Mouse (Mus musculus) neural tube, embryonic 13.5 days (tissue): ENCODE measurements around the gene Irx5. TPM values are rescaled to one million over a fixed set of nuclear protein-coding genes. Genes with fewer than 3 reads are reported as not detected.

Source experiments
- ATAC-seq: fragments of 200-750 bp; cut with Nextera tagmentation; 2 replicates; pipeline ENCODE4 v1.8.0; 2017; ENCODE audit warnings: low read depth, mild to moderate bottlenecking, moderate TSS enrichment, moderate library complexity
- H3K27ac ChIP-seq: fragments of 300-500 bp; sonication (generic); replicated peaks from 2 replicates; pipeline ENCODE4 v1.5.1; 2015; ENCODE audit warnings: moderate library complexity, mild to moderate bottlenecking, inconsistent platforms
- H3K27me3 ChIP-seq: fragments of 300-500 bp; sonication (generic); 2 replicates; pipeline ENCODE4 v1.6.1; 2015; ENCODE audit warnings: mild to moderate bottlenecking, inconsistent platforms
- H3K36me3 ChIP-seq: fragments of 300-500 bp; sonication (generic); 2 replicates; pipeline ENCODE4 v1.6.1; 2015; ENCODE audit warnings: mild to moderate bottlenecking, inconsistent platforms
- H3K4me1 ChIP-seq: fragments of 300-500 bp; sonication (generic); replicated peaks from 2 replicates; pipeline ENCODE4 v1.6.1; 2015; ENCODE audit warnings: inconsistent platforms
- H3K4me2 ChIP-seq: fragments of 300-500 bp; sonication (generic); 2 replicates; pipeline ENCODE4 v1.6.1; 2015; ENCODE audit warnings: inconsistent platforms, mild to moderate bottlenecking, moderate library complexity
- H3K4me3 ChIP-seq: fragments of 300-500 bp; sonication (generic); 2 replicates; pipeline ENCODE4 v1.5.1; 2015; ENCODE audit warnings: mild to moderate bottlenecking, inconsistent platforms
- H3K9ac ChIP-seq: fragments of 300-500 bp; sonication (generic); 2 replicates; pipeline ENCODE4 v1.6.1; 2015; ENCODE audit warnings: moderate library complexity, mild to moderate bottlenecking, inconsistent platforms
- H3K9me3 ChIP-seq: fragments of 300-500 bp; sonication (generic); 2 replicates; pipeline ENCODE4 v1.6.1; 2016; ENCODE audit warnings: inconsistent platforms
- WGBS: fragments of 180-500 bp; shearing (Covaris S2); methylation state at CpG from one replicate; pipeline ENCODE4 v1.1.7; 2015; 5-methylcytosine and 5-hydroxymethylcytosine counted together
- polyA plus RNA-seq: library from polyadenylated mRNA; unstranded; fragments of >200 nt; fragmentation: Nextera tagmentation; extraction: Ambion mirVana; gene quantifications from 2 replicates; pipeline ENCODE4 v1.2.1, GENCODE M21; 2015

The Irx5 gene
- polyA plus RNA-seq, 1 experiment from 2014 or later: 8.5 TPM

DNA sequence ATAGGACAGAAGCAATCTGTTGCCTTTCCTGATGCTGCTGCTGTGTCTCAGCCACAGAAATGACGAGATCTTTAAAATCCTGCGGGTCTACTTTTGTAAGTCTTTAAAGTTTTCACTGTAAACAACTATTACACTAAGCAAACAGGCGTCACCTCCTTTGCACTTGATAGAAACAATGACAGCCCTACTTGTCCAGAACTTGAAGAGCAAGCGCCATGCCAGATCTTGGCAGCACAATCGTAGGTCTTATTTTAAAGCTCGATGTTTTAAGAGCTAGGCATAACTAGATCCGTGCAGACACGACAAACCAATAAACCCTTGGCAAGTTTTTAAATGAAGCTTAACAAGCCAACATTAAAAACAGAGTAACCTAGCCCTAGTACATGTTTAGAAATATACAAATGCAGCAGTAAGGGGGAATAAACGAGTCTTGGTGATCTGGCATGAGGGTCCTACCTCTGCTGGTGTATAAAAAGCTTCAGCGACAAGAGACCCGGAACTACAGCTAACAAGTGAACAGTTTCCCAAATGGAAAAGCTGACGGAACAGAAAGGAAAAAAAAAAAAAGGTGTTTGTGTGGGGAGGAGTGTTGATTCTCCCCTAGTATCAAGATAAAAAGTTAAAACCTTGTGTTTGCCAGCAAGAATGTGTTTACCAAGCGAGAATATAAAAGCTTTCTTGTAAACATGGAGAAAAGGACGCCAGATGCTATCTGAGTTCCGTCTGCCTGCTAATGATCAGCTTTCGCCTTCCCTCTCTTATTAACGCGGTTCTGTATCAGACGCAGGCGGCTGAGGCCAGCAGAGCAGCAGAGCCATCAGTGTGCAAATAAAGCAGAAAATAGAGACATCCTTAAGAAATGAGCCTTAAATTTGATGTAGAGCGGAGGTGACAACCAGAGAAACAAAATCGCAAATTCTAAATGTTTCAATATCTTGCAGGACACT lies 2.6 kb upstream of the Irx5 start:
- peak overlapping the region; percentile 86; the same call in 1 of the 2 replicates for H3K27ac ChIP-seq
- H3K4me1 ChIP-seq: peaks cover 65% of the 10 kb centered on the region
- 3% methylated on average over 22 of the region's 22 CpGs for WGBS
- H3K36me3 ChIP-seq: no peaks in the 10 kb centered on the region
- peak overlapping the region; percentile 65 for H3K4me3 ChIP-seq
- H3K4me2 ChIP-seq: peak overlapping the region; percentile 78
- H3K27me3 ChIP-seq: peaks cover 46% of the 10 kb centered on the region
- no peak for ATAC-seq
- H3K9ac ChIP-seq: peak overlapping the region; percentile 70
- no peaks in the 10 kb centered on the region for H3K9me3 ChIP-seq

DNA sequence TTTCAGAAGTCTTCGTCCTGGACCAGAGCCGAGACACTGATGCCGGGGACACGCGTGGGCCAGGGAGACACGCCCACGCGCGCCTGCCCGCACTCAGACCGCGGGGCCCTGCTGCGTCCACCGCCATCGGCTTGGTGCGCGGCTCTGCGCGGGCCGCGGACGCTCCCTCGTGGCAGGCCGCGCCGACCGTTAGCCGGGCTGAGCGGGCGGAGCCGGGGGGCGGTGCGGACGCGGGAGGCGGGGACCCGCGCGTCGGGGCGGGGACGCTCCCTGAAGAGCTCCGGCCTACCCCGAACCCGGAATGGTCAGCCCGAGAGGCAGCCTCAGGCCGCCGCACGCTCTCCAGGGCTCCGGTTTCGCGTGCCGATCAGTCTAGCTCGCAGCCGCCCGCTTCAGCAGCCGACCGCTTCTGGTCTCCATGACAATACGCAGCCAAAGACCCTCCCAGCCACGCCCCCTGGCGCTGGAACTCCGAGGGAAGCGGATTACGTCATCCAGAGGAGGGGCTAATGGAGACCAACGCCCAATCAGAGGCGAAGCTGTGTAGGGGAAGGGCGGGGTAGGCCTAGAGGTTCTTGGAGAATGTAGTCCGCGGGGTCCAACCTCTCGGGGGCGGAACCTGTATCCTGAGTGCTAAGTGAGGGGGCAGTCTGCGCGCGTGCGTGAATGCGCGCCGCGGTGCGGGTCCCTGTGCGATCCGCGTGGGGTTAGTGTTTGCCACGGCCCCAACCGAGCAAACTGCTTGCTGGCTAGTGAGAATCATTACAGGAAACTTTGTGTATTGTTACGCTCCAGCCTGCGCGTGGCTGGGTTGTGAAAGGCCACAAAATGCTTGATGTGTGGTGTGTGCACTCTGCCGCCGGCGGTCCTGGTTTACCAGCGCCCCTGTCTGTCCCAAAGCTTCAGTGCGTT lies 1.5 kb upstream of the Irx5 start:
- Histone ChIP-seq H3K4me3 (peak overlapping the region; percentile 65), H3K9me3 (no peaks in the 10 kb centered on the region), H3K4me1 (peaks cover 70% of the 10 kb centered on the region), H3K27ac (peak overlapping the region; percentile 92), H3K4me2 (peak overlapping the region; percentile 78), H3K9ac (peak overlapping the region; percentile 72), H3K36me3 (no peaks in the 10 kb centered on the region), H3K27me3 (peaks cover 56% of the 10 kb centered on the region)
- under 1% methylated on average over 87 of the region's 93 CpGs for WGBS
- peak; percentile 96 for ATAC-seq

DNA sequence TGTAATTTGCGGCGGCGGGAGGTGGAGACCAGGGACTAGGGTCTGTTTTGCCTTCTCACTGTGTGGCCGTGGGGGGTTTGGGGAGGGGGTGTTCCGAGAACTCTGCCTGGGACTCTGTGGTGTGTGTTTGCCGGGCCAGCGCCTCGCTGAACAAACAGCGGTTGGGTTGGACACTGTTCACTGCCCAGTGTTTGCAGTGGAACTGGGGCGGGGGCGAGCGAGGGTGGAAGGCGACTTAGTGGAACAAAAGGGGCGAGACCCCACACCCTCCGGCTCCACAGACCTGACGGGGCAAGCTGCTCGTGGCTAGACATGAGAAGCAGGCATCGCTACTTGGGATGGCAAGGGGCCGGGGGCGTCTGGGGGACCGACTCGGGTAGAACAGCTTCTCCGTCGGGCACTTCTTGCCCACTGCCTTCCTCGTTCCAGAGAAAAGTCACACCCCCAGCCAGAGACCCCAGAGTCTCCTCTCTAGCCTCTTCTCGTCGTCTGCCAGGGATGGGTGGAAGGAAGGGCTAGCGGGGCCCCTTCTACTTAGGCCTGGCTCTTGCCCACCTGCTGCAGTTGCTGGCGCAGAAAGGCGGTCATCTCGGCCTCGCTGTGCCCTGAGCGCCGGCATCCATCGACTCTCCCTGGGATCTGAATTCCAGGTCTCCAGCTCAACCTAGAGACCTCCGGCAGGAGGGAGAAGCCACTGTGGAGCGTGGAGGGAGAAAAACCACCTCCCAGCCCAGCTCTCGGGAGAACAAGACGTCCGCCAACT lies 631 bp upstream of the Irx5 start:
- Histone ChIP-seq H3K9ac (peak overlapping the region; percentile 72), H3K27ac (peak overlapping the region; percentile 92), H3K4me1 (peaks cover 75% of the 10 kb centered on the region), H3K4me3 (peak overlapping the region; percentile 65), H3K36me3 (no peaks in the 10 kb centered on the region), H3K4me2 (peak overlapping the region; percentile 78), H3K9me3 (no peaks in the 10 kb centered on the region), H3K27me3 (peaks cover 62% of the 10 kb centered on the region)
- WGBS: 2% methylated on average over 40 of the region's 40 CpGs
- no peak; the same call in none of the 2 replicates for ATAC-seq

DNA sequence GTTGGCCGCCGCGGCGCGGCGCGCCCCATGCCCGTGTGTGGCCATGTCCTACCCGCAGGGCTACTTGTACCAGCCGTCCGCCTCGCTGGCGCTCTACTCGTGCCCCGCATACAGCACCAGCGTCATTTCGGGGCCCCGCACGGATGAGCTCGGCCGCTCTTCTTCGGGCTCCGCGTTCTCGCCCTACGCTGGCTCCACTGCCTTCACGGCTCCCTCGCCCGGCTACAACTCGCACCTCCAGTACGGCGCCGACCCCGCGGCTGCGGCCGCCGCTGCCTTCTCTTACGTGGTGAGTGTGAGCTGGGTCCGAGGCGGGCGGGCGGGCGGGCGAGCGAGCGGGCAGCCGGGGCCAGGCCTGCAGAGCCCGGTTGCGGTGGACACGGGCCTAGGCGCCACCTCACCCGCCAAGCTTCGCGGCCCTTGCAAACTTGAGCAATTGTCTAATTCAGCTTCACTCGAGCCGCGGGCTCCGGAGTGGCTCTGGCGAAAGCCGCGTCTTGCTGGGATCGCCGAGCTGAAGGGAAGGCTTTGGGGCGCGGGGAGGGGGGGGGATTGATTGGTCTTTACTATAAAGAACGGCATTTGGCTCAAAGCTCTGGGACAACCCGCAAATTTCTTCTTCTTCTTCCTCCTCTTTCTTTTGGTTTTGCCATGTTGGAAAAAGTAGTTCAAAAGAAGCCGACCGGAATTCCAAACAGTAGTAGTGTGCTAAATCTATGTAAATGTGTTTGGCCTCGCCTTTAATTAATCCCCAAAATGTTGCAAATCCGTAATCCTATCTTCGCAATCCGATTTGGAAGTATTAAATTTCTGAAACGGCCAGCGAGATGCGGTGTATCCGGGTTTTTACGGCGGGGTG lies 945 bp downstream of the Irx5 start:
- no peak for ATAC-seq
- H3K4me1 ChIP-seq: peaks cover 81% of the 10 kb centered on the region
- under 1% methylated on average over 80 of the region's 80 CpGs for WGBS
- H3K4me2 ChIP-seq: peak overlapping the region; percentile 78
- H3K27me3 ChIP-seq: peaks cover 60% of the 10 kb centered on the region
- H3K9ac ChIP-seq: peak overlapping the region; percentile 72
- peak overlapping the region; percentile 65 for H3K4me3 ChIP-seq
- H3K9me3 ChIP-seq: no peaks in the 10 kb centered on the region
- no peaks in the 10 kb centered on the region for H3K36me3 ChIP-seq
- peak overlapping the region; percentile 92 for H3K27ac ChIP-seq

DNA sequence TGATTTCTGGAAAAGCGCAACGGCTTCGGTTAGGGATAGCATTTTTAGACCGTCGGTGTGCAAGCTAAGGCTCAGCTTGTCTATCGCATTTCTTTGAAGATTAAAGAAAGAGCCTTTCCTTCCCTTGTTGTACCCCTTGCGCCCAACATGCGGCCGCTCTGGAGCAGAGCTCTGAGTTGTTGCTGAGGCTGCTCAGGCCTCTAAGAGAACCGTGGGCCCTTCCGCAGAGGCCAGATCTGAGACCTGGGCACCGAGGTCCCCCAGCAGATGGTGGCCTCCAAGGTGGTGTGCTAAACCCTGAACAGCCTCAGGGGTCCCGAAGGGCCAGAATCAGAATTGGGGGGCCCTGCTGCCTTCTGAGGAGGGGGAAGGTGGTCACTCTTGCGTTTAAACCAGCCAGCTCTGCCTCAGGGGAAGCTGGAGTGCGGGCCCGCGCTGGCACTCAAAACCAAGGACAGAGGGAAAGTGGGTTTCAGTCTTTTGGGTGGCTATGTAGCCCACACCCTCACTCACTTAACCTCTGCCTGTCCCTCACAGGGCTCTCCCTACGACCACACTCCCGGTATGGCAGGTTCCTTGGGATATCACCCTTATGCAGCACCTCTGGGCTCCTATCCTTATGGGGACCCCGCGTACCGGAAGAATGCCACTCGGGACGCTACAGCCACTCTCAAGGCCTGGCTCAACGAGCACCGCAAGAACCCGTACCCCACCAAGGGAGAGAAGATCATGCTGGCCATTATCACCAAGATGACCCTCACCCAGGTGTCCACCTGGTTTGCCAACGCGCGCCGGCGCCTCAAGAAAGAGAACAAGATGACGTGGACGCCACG lies 1.8 kb downstream of the Irx5 start:
- peaks cover 60% of the 10 kb centered on the region for H3K27me3 ChIP-seq
- H3K9ac ChIP-seq: peak overlapping the region; percentile 72
- H3K27ac ChIP-seq: peak overlapping the region; percentile 92
- ATAC-seq: no peak
- peaks cover 81% of the 10 kb centered on the region for H3K4me1 ChIP-seq
- H3K9me3 ChIP-seq: no peaks in the 10 kb centered on the region
- no peaks in the 10 kb centered on the region for H3K36me3 ChIP-seq
- peak overlapping the region; percentile 65 for H3K4me3 ChIP-seq
- WGBS: 1% methylated on average over 35 of the region's 35 CpGs
- H3K4me2 ChIP-seq: peak overlapping the region; percentile 78

DNA sequence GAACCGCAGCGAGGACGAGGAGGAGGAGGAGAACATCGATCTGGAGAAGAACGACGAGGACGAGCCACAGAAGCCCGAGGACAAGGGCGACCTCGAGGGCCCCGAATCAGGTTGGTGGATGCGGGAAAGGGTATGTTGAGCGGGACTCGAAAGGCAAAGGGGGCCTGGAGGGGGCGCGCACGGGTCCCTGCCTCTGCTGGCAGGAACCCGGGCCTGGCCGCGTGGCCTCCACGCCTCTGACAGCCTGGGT lies 2.3 kb downstream of the Irx5 start:
- ATAC-seq: no peak
- peak overlapping the region; percentile 78 for H3K4me2 ChIP-seq
- H3K27ac ChIP-seq: no peak overlapping the region
- WGBS: 0% methylated on average over 21 of the region's 21 CpGs
- no peaks in the 10 kb centered on the region for H3K36me3 ChIP-seq
- H3K4me3 ChIP-seq: peak overlapping the region; percentile 65
- peaks cover 81% of the 10 kb centered on the region for H3K4me1 ChIP-seq
- H3K27me3 ChIP-seq: peaks cover 60% of the 10 kb centered on the region
- no peaks in the 10 kb centered on the region for H3K9me3 ChIP-seq
- peak overlapping the region; percentile 72 for H3K9ac ChIP-seq

DNA sequence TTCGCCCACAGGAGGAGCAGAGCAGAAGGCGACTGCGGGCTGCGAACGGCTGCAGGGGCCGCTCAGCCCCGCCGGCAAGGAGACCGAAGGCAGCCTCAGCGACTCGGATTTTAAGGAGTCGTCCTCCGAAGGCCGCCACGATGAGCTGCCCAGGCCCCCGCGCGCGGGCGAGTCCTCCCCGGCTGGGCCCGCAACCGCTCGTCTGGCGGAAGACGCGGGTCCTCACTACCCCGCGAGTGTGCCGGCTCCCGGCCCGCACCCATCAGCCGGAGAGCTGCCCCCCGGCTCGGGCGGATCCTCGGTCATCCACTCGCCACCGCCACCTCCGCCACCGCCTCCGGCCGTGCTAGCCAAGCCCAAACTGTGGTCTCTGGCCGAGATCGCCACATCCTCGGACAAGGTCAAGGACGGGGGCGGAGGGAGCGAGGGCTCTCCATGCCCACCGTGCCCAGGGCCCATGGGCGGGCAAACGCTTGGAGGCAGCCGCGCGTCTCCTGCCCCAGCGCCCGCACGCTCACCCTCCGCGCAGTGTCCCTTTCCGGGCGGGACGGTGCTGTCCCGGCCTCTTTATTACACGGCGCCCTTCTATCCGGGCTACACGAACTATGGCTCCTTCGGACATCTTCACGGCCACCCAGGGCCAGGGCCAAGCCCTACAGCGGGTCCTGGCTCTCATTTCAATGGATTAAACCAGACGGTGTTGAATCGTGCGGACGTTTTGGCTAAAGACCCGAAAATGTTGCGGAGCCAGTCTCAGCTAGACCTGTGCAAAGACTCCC lies 2.8 kb downstream of the Irx5 start:
- Histone ChIP-seq H3K9me3 (no peaks in the 10 kb centered on the region), H3K4me2 (peak overlapping the region; percentile 78), H3K4me3 (peak overlapping the region; percentile 65), H3K4me1 (peaks cover 81% of the 10 kb centered on the region), H3K36me3 (no peaks in the 10 kb centered on the region), H3K27me3 (peaks cover 65% of the 10 kb centered on the region), H3K9ac (peak overlapping the region; percentile 72), H3K27ac (peak overlapping the region; percentile 38; the same call in 1 of the 2 replicates)
- no peak for ATAC-seq
- WGBS: under 1% methylated on average over 77 of the region's 77 CpGs

DNA sequence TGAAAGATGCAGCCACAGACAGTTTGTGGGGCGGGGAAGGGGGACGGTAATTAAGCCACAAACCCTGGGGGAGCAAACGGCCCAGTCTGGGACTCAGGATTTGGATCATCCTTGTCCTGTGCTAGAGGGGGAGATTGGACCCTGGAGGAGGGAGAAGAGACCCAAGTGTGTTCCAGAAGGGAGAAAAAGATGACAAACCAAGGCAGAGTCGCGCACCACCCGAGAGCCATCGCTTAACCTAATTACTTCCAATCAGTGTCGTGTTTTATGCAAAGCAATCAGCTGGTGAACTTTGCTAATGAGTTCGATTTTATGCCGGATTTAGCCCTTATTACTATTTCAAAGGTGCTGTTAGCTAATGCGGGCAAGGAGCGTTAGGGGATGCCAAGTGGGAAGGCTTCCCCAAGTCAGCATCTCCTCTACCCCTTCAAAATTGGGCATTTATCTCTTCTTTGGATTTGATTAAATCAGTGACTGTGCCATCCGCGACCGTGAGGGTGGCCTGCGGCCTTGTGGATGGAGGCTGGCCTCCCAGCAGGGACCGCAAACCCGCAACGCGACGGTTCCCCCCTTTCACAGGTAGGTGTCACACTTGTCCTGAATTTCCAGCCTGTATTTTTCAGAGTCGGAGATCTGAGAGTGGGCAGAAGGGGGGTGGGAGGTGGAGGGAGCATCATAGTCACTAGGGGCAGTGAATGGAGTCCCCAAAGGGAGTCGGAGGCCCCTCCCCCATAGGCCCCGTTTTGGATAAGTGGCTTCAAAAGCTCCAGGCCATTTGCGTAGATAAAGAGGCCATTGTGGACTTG lies 4.3 kb downstream of the Irx5 start:
- Histone ChIP-seq H3K27ac (peak overlapping the region; percentile 72), H3K4me1 (peaks cover 87% of the 10 kb centered on the region), H3K4me3 (peak overlapping the region; percentile 31), H3K9me3 (no peaks in the 10 kb centered on the region), H3K9ac (peak overlapping the region; percentile 60), H3K27me3 (peaks cover 70% of the 10 kb centered on the region), H3K4me2 (peak overlapping the region; percentile 52), H3K36me3 (no peaks in the 10 kb centered on the region)
- WGBS: 2% methylated on average over 25 of the region's 25 CpGs
- peak; percentile 44 for ATAC-seq

DNA sequence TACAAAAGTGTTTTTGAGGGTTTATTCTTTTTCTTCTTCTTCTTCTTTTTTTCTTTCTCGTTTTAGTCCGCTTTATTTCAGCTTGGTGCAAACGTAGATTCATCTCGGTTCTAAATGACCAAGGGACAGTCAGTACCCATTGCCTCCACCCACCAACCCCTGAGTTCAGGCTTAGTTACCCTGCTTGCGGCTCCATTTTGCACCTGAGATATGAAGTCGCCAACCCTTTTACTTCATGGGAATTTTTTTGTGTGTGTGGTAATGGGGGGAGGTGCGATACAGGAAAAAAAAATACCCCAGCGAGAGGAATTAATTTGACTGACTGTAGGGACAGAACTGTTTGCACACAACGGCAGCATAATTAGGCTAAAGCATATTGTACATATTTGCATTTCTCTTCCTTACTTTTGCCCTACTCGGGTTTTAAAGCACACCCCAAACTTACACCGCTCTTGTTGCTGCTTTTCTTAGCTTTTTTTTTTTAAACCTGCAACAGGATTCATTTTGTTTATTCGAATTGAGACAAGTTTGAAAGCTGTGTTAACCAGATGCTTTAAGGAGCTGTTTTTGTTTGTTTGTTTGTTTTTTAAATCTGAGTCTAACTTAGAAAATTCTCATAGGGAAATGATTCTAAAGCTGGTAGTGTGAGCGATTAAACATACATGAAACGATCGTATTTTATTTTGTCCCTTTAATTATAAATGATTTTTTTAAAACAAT lies 5.1 kb downstream of the Irx5 start:
- no peak for ATAC-seq
- H3K36me3 ChIP-seq: no peaks in the 10 kb centered on the region
- H3K4me2 ChIP-seq: peak overlapping the region; percentile 52
- H3K9me3 ChIP-seq: no peaks in the 10 kb centered on the region
- peak overlapping the region; percentile 31 for H3K4me3 ChIP-seq
- H3K27ac ChIP-seq: peak overlapping the region; percentile 72
- WGBS: under 1% methylated on average over 15 of the region's 15 CpGs
- peaks cover 83% of the 10 kb centered on the region for H3K4me1 ChIP-seq
- peaks cover 72% of the 10 kb centered on the region for H3K27me3 ChIP-seq
- H3K9ac ChIP-seq: peak overlapping the region; percentile 61; the same call in 1 of the 2 replicates
